Mouse (Mus musculus): Measurements from ENCODE around the gene Cln6. TPM values are rescaled to one million over a fixed set of nuclear protein-coding genes. Genes with fewer than 3 reads are reported as not detected.
"Not testable (repeated sequence)": the region's sequence is repeated elsewhere in the genome, so short reads cannot be mapped to it uniquely, and the experiment has no call there.

The Cln6 gene
- total RNA-seq, 4 experiments from 2014 or later: 14.2 to 20.1 (median 15.6) TPM

DNA sequence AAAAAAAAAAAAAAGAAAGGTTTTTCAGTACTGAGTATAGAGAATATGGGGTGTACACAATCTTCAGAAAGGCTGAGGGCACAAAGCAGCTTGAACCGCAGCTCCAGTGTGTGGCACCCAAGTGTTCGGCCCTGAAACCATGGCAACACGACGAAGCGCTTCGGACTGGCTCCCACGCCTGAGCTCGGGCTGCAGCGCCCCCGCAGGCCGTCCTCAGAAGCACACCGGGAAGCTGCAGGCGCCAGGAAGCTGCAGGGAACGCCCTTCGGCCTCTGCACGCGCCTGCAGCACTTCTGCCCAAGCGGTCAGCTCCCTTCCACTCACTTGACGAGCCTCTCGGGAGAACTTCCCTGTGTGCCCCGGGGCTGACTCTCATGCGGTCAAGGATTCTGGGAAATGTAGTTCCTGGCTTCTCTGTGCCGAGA, 9.9 kb upstream of the Cln6 start:
- DNase-seq (ENCODE audit: low spot score in 2 of 2): peak; percentile 85 to 95

DNA sequence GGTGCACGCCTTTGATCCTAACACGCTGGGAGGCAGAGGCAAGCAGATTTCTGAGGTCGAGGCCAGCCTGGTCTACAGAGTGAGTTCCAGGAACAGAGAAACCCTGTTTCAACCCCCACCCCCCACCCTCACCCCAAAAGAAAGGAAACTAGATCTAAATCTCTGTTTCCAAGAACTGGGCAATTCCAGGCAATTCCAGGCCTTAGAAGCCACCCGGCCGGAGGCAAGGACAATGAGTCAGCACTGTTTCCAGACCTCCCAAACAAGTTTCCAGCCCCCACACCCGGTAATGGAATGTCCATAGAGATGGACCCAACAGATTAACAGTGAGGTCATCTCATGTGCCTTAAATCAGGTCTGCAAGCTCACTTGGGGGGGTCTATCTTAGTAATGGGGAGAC, 8.7 kb upstream of the Cln6 start:
- DNase-seq (ENCODE audit: low spot score in 2 of 2): no peak

DNA sequence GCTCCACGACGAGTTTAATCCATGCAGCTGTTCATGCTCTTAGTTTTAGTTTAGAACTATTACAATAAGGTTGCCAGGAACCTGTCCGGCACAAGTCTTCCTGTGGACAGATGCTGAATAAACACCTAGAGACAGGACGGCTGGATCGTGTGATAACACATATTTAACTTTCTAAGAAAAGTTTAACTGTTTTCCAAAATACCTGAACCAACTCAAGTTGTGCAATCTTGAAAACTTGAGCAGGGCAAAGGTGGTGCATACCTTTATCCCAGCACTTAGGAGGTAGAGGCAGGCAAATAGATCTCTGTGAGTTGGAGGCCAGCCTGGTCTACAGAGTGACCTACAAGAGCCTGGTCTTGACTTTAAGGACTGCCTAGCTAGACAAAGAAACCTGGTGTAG, 3.7 kb upstream of the Cln6 start:
- DNase-seq (ENCODE audit: low spot score in 2 of 2): no peak

DNA sequence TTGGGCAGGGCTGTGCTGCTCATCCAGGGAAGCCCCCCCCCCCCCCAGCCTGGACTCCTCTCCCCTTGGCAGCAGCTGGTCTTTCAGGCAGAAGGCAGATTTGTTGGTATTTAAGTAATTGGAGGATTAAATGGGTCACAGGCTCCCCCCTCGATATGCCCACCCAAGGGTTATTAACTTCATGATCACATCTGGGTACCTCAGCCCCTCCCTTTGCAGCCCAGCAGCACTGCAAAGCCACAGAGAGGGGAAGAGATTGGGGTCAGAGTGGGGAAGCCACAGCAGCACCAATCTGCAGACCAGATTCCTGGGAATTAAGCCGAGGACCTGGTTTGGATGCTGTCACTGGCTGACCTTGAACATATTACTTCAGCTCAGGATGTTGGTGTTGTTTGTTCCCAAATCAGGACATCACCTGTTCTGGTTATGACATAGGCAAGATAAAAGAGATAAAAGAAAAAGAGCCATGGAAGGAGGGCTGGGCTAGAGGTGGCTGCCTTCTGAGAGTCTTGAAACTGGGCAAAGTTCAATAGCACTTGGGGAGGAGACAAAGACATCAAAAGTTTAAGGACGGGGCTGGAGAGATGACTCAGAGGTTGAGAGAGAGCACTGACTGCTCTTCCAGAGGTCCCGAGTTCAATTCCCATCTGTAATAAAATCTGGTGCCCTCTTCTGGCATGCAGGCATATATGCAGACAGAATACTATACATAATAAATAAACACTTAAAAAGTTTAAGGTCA, 2.7 kb upstream of the Cln6 start:
- no peak for DNase-seq (ENCODE audit: low spot score in 2 of 2)

DNA sequence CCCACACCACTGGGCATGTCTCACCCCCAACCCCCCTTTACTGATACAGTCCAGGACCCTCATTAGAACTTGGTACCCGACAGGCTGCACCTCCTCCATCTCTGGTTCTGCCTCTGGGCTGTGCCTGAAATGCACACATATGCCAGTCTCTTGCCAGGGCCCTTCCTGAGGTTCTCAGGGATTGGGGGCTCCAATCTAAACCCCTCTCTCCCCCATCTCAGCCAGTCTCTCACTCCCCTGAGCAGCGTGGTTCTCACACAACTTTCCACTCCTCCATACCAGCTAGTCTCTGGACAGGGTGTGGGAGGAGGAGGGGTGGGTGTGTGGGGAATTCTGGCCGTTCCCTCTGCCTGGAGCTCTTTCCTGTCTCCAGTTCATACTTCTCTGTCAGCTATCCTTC, 974 bp upstream of the Cln6 start:
- DNase-seq (ENCODE audit: low spot score in 2 of 2): no peak

- DNase-seq (ENCODE audit: low spot score in 2 of 2): no peak
These were observed 459 bp upstream of the Cln6 start for GRCm38 (mm10) chr9:62838146-62838505.

GRCm38 (mm10) chr9:62839172-62839770, 686 bp downstream of the Cln6 start:
- DNase-seq (ENCODE audit: low spot score in 2 of 2): no peak

- DNase-seq (ENCODE audit: low spot score in 2 of 2): no peak
These were observed 4.9 kb downstream of the Cln6 start for GRCm38 (mm10) chr9:62843356-62844024.

DNA sequence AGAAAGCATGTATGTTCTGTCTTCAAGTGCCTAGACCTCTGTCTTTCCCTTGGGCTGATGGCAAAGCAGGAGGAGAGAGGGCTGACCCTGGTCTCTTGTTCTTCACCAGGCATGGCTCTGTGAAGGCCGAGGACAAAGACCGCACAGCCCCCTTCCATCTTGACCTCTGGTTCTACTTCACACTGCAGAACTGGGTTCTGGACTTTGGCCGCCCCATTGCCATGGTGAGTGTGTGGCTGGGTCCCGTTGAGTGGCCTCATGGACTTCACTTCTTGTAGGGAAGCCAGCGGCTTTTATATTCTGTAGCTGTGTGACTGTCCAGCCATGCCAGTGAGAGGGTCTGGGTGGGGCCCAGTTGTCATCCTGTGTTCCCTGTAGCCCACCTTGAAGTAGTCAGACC, 5.9 kb downstream of the Cln6 start:
- no peak for DNase-seq (ENCODE audit: low spot score in 2 of 2)

GRCm38 (mm10) chr9:62847694-62848093, 9.1 kb downstream of the Cln6 start:
- DNase-seq (ENCODE audit: low spot score in 2 of 2): peak; percentile 50 to 89

- DNase-seq (ENCODE audit: low spot score in 2 of 2): no peak
These were observed 10.1 kb downstream of the Cln6 start for GRCm38 (mm10) chr9:62848641-62849040.

- DNase-seq (ENCODE audit: low spot score in 2 of 2): no peak
These were observed 13.0 kb downstream of the Cln6 start for GRCm38 (mm10) chr9:62851571-62851970.

DNA sequence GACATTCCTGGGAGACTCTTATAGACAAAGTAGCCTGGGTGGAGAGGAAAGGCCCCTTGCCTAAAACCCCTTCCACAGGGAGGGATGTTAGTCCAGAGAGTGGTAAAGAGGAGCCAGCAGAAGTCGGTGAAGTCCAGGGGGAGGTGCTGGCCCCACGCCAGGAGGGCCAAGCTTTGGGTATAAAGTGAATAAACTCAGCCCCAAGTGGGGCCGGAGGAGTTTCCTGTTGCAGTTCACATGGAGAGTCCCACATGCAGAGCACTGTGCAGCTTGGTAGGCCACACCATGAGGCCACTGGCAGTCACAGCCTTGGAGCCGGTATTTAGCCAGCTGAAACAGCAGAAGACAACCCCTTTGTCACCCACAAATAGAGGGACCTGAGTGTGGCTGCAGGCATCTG, 15.9 kb downstream of the Cln6 start:
- DNase-seq (ENCODE audit: low spot score in 2 of 2): no peak

GRCm38 (mm10) chr9:62857216-62857615, 18.6 kb downstream of the Cln6 start:
- DNase-seq (ENCODE audit: low spot score in 2 of 2): no peak

GRCm38 (mm10) chr9:62857719-62858261, 19.2 kb downstream of the Cln6 start, which contains the start of gene Calml4:
TSS of gene Calml4 (plus strand) at chr9:62858080.
- no peak for DNase-seq (ENCODE audit: low spot score in 2 of 2)

DNA sequence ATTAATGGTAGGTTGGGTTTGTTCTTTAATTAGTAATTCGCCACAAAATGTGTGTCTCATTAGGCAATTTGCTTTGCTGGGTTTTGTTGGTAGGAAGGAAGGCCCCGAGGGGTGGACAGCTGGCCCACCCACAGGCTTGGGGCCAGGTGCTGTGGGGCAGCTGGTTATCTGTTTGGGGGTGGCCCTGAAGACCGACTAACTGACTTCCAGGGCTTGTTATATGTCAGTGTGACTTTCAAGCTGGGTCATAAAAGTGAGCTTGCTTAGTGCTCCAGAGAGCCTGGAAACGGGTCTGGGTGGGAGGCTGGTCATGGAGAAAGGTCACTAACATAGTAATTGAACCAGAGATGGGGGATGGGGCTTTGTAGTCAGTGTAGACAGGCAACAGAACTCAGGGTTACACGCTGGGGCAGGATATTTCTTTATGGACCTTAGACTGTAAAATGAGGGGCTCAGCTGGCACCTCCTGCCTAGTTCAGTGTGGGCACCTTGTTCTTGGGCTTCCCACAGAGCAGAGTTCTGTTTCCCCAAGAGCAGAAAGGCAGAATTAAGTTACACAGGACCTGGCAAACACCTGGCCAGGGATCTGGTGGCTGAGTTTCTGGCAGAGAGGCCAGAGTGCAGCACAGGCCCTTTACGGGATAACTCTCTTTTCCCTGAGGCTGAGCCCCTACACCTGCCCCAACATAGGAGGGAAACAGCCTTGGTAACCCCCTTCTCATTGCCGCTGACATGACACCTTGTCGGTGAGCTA, 19.9 kb downstream of the Cln6 start:
- DNase-seq (ENCODE audit: low spot score in 2 of 2): no peak

DNA sequence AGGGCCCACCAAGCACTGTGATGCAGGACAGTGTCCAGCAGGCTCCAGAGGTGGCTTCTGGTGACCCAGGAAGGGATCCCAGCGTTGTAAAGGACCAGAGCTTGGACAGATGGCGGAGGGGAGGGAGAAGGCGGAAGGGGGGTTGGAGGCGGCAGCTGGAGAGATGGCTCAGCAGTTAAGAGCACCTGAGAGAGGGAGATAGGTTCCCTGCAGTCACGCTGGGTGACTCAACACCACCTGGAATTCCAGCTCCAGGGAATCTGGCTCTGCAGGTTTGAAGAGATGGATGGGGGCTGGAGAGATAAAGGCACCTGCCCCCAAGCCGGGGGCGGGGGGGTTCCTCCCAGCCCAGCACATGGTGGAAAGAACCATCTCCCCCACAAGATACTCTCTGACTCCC, 21.5 kb downstream of the Cln6 start:
- not testable (repeated sequence) for DNase-seq (ENCODE audit: low spot score in 2 of 2)

GRCm38 (mm10) chr9:62860866-62861265, 22.3 kb downstream of the Cln6 start:
- DNase-seq (ENCODE audit: low spot score in 2 of 2): no peak

DNA sequence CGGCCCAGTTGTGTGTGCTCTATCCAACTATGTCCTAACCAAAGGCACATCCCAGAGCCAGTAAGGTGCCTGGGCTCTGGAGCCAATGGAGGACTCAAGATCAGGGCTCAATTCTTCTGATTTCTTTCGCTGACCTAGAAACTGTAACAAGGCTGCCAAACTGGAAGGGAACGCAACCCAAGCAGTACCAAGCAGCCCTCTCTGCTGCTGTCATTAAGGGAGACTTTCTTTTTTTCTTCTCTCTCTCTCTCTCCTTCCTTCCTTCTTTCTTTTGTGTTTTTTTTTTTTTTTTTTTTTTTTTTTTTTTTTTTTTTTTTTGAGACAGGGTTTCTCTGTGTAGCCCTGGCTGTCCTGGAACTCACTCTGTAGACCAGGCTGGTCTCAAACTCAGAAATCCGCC, 30.7 kb downstream of the Cln6 start:
- DNase-seq (ENCODE audit: low spot score in 2 of 2): not testable (repeated sequence)

GRCm38 (mm10) chr9:62870728-62871127, 32.1 kb downstream of the Cln6 start:
- DNase-seq (ENCODE audit: low spot score in 2 of 2): no peak

DNA sequence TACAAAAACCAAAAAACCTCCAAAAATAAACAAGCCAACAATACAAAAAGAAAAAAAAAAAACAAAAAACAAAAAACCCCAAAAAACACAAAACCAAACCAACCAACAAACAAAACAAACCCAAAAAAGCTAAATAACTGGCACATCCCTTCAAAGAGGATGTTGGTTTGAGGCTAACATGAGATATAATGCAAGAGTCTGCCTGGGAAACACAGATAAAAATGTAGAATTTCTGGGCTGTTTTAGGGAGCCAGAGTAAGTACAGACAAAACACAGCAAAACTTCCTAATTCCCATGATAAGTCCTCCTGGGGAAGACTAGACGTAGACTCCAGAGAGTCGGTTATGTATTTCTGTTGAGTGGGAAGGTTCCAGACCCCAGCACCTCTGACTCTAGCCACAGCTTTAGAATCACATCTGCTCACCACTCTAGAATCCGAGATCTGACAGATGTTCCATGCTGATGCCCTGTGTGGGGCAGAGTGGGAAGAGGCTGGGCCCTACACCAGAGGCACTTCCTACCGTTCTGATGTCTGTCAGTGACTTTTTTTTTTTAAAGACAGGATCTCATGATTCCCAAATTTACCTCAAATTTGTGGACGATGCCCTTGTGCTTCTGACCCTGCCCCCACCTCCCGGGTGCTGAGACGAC, 38.5 kb downstream of the Cln6 start:
- no peak for DNase-seq (ENCODE audit: low spot score in 2 of 2)

Measured in left cerebral cortex, adult 8-10 months (tissue).